Mouse (Mus musculus): ENCODE measurements around the gene Krt90. TPM values are rescaled to one million over a fixed set of nuclear protein-coding genes. Genes with fewer than 3 reads are reported as not detected.

The Krt90 gene
- polyA plus RNA-seq (2014; fragmentation: Nextera tagmentation; extraction: Ambion mirVana): 0.30 and 0.50 TPM in 2 replicates

DNA sequence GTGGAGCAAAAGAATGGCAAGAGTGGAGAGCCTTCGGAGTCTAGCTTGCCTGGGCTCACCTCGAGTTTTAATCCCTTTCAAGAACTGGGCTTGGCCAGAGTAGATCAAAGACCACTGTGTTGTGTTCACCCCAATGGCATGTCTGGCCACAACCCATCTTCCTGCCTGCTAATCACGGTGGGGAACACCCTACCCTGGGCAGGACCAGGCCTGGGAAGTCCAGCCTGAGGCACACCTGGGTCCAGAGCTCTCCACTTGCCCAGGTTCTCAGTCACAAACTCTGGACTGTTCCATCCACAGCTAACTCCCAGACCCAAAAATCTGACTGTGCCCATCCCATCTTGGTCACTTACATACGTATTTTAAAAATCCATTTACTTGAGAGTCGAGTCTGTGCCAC lies at the start of gene Krt90:
TSS of gene Krt90 (minus strand) at position 101 of the 400 bp plus-strand sequence.
- 53% methylated on average over 5 of the region's 5 CpGs for WGBS
- H3K4me2 ChIP-seq: no peak within 1 kb of the TSS
- DNase-seq (ENCODE audit: low spot score, missing footprints) (no peak), ATAC-seq (ENCODE audit: low FRiP score) (no peak)
- no peak within 1 kb of the TSS for H3K9ac ChIP-seq (ENCODE audit: low read length)
- H3K36me3 ChIP-seq (ENCODE audit: control insufficient read depth, insufficient read depth, low read length): no peaks in the 10 kb centered on the region
- no peak within 1 kb of the TSS for H3K4me3 ChIP-seq (ENCODE audit: low read depth, low read length)
- no peaks in the 10 kb centered on the region for H3K9me3 ChIP-seq (ENCODE audit: control insufficient read depth, low read length)
- peaks cover 7% of the 10 kb centered on the region for H3K4me1 ChIP-seq (ENCODE audit: control insufficient read depth, insufficient read depth, low read length)
- H3K27ac ChIP-seq (ENCODE audit: low read depth, low read length): no peak within 1 kb of the TSS
- no peaks in the 10 kb centered on the region for H3K27me3 ChIP-seq (ENCODE audit: control insufficient read depth, insufficient read depth, low read length)

DNA sequence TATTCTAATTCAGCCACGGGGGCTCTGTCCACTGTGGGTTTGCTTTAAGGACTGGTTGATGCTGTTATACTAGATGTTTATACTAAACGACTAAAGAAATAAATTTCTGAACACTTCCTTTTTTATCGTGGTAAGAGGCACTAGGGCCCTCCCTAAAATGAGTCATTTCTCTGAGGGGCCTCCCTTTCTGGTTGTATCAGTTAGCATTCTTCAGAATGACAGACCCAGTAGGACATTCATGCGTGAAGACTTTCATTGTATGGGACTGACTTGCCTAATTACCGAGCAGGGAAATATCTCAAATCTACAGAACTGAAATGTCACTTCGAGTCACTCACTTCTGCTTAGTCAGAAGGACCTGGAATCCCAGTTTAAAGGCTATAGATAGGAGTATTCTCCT lies 36.4 kb upstream of the Krt90 start:
- Histone ChIP-seq H3K4me2 (no peak overlapping the region), H3K27ac (ENCODE audit: low read depth, low read length) (no peak overlapping the region), H3K9ac (ENCODE audit: low read length) (no peak overlapping the region), H3K27me3 (ENCODE audit: control insufficient read depth, insufficient read depth, low read length) (no peaks in the 10 kb centered on the region), H3K4me1 (ENCODE audit: control insufficient read depth, insufficient read depth, low read length) (no peaks in the 10 kb centered on the region), H3K36me3 (ENCODE audit: control insufficient read depth, insufficient read depth, low read length) (no peaks in the 10 kb centered on the region), H3K4me3 (ENCODE audit: low read depth, low read length) (no peak overlapping the region), H3K9me3 (ENCODE audit: control insufficient read depth, low read length) (no peaks in the 10 kb centered on the region)
- DNase-seq (ENCODE audit: low spot score, missing footprints) (peak; percentile 37), ATAC-seq (ENCODE audit: low FRiP score) (no peak)
- WGBS: 72% methylated on average over 6 of the region's 6 CpGs

DNA sequence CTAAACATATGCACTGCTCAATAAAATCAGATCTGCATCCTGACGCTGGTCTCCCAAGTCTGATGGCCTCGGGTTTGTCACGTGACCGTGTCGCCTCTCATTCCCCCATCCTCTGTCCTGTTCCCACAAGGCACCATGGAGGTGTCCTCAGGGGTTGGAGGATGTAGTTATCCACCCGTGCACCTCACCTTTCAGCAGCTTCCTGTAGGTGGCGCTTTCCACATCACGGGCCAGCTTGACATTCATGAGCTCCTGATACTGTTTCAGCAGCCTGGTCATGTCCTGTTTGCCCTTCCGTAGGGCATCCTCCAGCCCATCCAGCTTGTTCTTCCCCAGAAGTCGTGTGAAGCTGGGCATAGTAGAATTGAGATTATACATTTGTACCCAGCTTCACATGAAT lies 25.5 kb upstream of the Krt90 start:
- WGBS: 86% methylated on average over 10 of the region's 10 CpGs
- Histone ChIP-seq H3K27ac (ENCODE audit: low read depth, low read length) (no peak overlapping the region), H3K9ac (ENCODE audit: low read length) (no peak overlapping the region), H3K9me3 (ENCODE audit: control insufficient read depth, low read length) (no peaks in the 10 kb centered on the region), H3K4me1 (ENCODE audit: control insufficient read depth, insufficient read depth, low read length) (no peaks in the 10 kb centered on the region), H3K27me3 (ENCODE audit: control insufficient read depth, insufficient read depth, low read length) (no peaks in the 10 kb centered on the region), H3K4me3 (ENCODE audit: low read depth, low read length) (no peak overlapping the region), H3K4me2 (no peak overlapping the region), H3K36me3 (ENCODE audit: control insufficient read depth, insufficient read depth, low read length) (no peaks in the 10 kb centered on the region)
- no peak for DNase-seq (ENCODE audit: low spot score, missing footprints)
- ATAC-seq (ENCODE audit: low FRiP score): no peak

DNA sequence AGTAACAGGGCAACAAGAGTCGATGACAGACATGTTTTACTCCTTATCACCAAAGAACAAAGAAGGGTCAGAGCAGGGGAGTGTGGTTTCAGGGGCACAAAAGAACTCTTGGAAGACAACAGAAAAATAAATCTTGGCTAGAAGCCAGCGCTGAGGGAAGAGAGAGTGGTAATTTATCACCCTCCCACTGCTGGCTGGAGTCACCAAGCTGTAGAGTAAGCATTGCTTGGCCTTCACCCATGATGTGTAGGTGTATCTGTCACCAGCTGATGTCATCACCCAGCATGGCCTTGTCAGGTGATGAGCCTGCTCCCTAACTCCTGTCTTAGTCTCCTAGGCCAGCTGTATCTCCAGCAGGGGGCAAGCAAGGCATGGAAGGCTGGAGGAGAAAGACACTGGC lies 21.7 kb upstream of the Krt90 start:
- no peak overlapping the region for H3K4me2 ChIP-seq
- H3K9ac ChIP-seq (ENCODE audit: low read length): no peak overlapping the region
- H3K36me3 ChIP-seq (ENCODE audit: control insufficient read depth, insufficient read depth, low read length): no peaks in the 10 kb centered on the region
- H3K27ac ChIP-seq (ENCODE audit: low read depth, low read length): no peak overlapping the region
- H3K4me3 ChIP-seq (ENCODE audit: low read depth, low read length): no peak overlapping the region
- ATAC-seq (ENCODE audit: low FRiP score): no peak
- WGBS: 75% methylated on average over 2 of the region's 2 CpGs
- no peaks in the 10 kb centered on the region for H3K9me3 ChIP-seq (ENCODE audit: control insufficient read depth, low read length)
- no peaks in the 10 kb centered on the region for H3K27me3 ChIP-seq (ENCODE audit: control insufficient read depth, insufficient read depth, low read length)
- DNase-seq (ENCODE audit: low spot score, missing footprints): no peak
- H3K4me1 ChIP-seq (ENCODE audit: control insufficient read depth, insufficient read depth, low read length): no peaks in the 10 kb centered on the region

DNA sequence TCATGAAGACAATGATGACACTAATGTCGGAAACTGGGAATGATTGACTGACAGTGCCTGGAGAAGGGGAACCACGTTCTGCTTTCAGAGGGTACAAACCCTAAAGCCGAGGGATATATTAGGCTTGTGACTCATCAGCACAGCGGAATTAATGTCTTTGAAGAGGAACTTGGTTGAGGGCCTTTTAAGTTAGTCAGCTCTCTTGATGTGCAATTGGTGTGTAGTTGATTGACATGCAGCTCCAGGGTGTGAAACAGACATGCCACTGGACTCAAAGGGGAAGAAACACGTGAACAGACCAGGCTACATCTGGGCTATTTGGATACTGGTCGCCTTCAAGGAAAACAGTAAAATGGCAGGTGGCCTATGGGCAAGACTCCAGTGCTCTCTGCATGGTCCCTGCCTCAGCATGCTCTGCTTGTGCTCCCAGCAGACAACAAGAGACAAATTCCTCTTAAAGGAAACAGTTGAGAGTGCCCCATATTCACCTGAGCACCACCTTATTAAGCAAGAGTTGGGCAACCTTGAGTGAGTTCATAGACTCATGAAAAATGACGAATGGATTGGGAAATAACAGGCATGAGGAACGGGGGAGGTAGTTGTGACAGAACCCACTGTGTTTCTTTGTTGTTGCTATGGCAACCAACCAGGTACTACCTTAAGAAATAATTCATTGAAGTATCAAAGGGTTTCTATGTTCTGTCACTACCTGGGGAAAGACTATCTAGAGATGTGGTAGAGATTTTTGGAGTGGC lies 20.6 kb upstream of the Krt90 start:
- DNase-seq (ENCODE audit: low spot score, missing footprints) (no peak), ATAC-seq (ENCODE audit: low FRiP score) (no peak)
- WGBS: 81% methylated on average over 8 of the region's 8 CpGs
- Histone ChIP-seq H3K4me3 (ENCODE audit: low read depth, low read length) (no peak overlapping the region), H3K27ac (ENCODE audit: low read depth, low read length) (no peak overlapping the region), H3K4me2 (no peak overlapping the region), H3K9ac (ENCODE audit: low read length) (no peak overlapping the region), H3K4me1 (ENCODE audit: control insufficient read depth, insufficient read depth, low read length) (no peaks in the 10 kb centered on the region), H3K9me3 (ENCODE audit: control insufficient read depth, low read length) (no peaks in the 10 kb centered on the region), H3K36me3 (ENCODE audit: control insufficient read depth, insufficient read depth, low read length) (no peaks in the 10 kb centered on the region), H3K27me3 (ENCODE audit: control insufficient read depth, insufficient read depth, low read length) (no peaks in the 10 kb centered on the region)

DNA sequence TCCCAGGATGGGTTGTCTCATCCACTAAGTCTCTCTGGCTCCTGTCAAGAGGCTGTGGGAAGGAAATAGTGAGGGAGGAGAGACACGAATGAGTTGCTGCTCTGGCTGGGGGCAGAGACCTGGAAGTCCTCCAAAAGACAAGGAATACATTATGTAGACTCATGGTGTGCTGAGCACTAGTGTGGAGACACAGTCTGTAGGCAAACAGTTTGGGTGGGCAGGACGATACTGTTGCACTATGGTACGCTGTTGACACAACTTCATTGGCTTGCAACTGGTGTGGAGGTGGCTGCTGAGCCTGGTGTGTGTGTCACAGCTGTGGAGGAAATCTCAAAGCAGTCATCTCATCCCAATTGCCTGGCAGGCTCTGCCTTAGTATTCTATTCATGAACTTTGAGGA lies 19.0 kb upstream of the Krt90 start:
- no peak overlapping the region for H3K4me2 ChIP-seq

DNA sequence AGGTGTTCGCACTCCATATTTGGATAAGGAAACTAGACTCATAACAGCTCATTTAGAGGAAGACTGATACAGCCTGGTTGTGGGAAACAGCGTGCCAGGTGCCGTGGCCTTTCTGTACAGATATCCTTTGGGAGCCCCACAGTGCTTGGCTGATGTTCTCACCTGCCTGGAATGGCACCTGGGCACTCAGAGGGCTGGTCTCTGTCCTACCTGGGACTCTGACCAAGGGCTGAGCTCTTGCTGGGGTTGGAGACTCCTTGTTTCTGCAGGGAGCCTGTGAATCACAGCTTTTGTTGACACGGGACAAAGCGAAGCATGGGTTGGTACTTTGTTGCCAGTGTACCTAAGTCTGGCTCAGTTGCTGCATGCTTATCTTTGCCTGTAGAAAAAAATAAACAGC lies 12.8 kb upstream of the Krt90 start:
- Histone ChIP-seq H3K9ac (ENCODE audit: low read length) (no peak overlapping the region), H3K27me3 (ENCODE audit: control insufficient read depth, insufficient read depth, low read length) (no peaks in the 10 kb centered on the region), H3K4me3 (ENCODE audit: low read depth, low read length) (no peak overlapping the region), H3K9me3 (ENCODE audit: control insufficient read depth, low read length) (no peaks in the 10 kb centered on the region), H3K4me1 (ENCODE audit: control insufficient read depth, insufficient read depth, low read length) (no peaks in the 10 kb centered on the region), H3K4me2 (no peak overlapping the region), H3K27ac (ENCODE audit: low read depth, low read length) (no peak overlapping the region), H3K36me3 (ENCODE audit: control insufficient read depth, insufficient read depth, low read length) (no peaks in the 10 kb centered on the region)
- WGBS: 86% methylated on average over 5 of the region's 5 CpGs
- ATAC-seq (ENCODE audit: low FRiP score) (no peak), DNase-seq (ENCODE audit: low spot score, missing footprints) (no peak)

More for the DNA sequence above, 19.0 kb upstream of the Krt90 start:
- WGBS: 84% methylated on average over 3 of the region's 3 CpGs
- Histone ChIP-seq H3K36me3 (ENCODE audit: control insufficient read depth, insufficient read depth, low read length) (no peaks in the 10 kb centered on the region), H3K4me3 (ENCODE audit: low read depth, low read length) (no peak overlapping the region), H3K27me3 (ENCODE audit: control insufficient read depth, insufficient read depth, low read length) (no peaks in the 10 kb centered on the region), H3K27ac (ENCODE audit: low read depth, low read length) (no peak overlapping the region), H3K9me3 (ENCODE audit: control insufficient read depth, low read length) (no peaks in the 10 kb centered on the region), H3K4me1 (ENCODE audit: control insufficient read depth, insufficient read depth, low read length) (no peaks in the 10 kb centered on the region), H3K9ac (ENCODE audit: low read length) (no peak overlapping the region)
- DNase-seq (ENCODE audit: low spot score, missing footprints) (no peak), ATAC-seq (ENCODE audit: low FRiP score) (no peak)

DNA sequence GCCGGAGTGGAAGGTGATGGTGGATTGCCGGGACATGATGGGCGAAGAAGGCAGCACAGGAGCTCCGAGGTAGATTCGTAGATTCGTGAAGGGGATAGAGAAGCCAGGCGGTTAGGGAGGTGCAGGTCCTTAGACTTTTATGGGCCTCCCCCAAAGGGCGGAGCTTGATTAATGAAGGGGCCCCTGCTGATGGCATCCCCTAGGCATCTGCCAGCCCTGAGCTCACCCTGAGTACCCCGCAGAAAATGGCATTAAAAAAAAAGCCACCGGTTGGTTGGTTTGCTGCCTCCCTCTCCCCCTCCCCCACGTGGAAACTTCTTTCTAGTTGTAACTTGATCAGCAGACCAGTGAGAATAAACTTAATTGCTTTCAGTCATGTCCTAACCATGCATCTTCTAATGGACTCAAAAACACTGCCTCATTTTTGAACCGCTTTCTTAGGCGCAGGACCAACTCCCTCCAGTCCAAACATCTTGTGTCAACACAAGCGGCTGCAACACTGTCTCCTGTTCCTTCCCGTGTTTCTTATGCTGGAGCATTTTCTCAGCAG lies 11.1 kb upstream of the Krt90 start, which contains the start of gene Krt75:
TSS of gene Krt75 (minus strand) at position 109 of the 550 bp plus-strand sequence.
- 76% methylated on average over 15 of the region's 15 CpGs for WGBS
- Histone ChIP-seq H3K9ac (ENCODE audit: low read length) (no peak within 1 kb of the TSS), H3K4me1 (ENCODE audit: control insufficient read depth, insufficient read depth, low read length) (no peaks in the 10 kb centered on the region), H3K9me3 (ENCODE audit: control insufficient read depth, low read length) (no peaks in the 10 kb centered on the region), H3K4me2 (no peak within 1 kb of the TSS), H3K36me3 (ENCODE audit: control insufficient read depth, insufficient read depth, low read length) (no peaks in the 10 kb centered on the region), H3K27ac (ENCODE audit: low read depth, low read length) (no peak within 1 kb of the TSS), H3K4me3 (ENCODE audit: low read depth, low read length) (no peak within 1 kb of the TSS), H3K27me3 (ENCODE audit: control insufficient read depth, insufficient read depth, low read length) (no peaks in the 10 kb centered on the region)
- no peak for DNase-seq (ENCODE audit: low spot score, missing footprints)
- no peak for ATAC-seq (ENCODE audit: low FRiP score)

DNA sequence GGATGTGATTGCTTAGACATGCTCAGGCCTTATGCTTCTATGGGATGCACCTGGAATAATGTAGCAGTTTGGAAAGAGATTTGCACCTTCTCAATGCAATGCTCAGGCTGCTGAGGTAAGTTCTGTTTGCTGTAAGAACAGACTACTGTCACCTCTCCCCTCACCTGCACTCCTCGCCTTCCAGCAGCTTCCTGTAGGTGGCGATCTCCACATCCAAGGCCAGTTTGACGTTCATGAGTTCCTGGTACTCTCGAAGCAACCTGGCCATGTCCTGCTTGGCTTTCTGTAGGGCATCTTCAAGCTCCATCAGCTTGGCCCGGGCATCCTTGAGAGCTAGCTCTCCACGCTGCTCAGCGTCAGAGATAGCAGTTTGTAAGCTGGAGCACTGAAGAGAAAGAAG lies 5.0 kb upstream of the Krt90 start:
- no peaks in the 10 kb centered on the region for H3K9me3 ChIP-seq (ENCODE audit: control insufficient read depth, low read length)
- no peak for DNase-seq (ENCODE audit: low spot score, missing footprints)
- no peaks in the 10 kb centered on the region for H3K4me1 ChIP-seq (ENCODE audit: control insufficient read depth, insufficient read depth, low read length)
- no peaks in the 10 kb centered on the region for H3K36me3 ChIP-seq (ENCODE audit: control insufficient read depth, insufficient read depth, low read length)
- H3K27ac ChIP-seq (ENCODE audit: low read depth, low read length): no peak overlapping the region
- H3K27me3 ChIP-seq (ENCODE audit: control insufficient read depth, insufficient read depth, low read length): no peaks in the 10 kb centered on the region
- 41% methylated on average over 7 of the region's 7 CpGs for WGBS
- no peak overlapping the region for H3K4me3 ChIP-seq (ENCODE audit: low read depth, low read length)
- H3K4me2 ChIP-seq: no peak overlapping the region
- H3K9ac ChIP-seq (ENCODE audit: low read length): no peak overlapping the region
- no peak for ATAC-seq (ENCODE audit: low FRiP score)
